Mouse (Mus musculus): ENCODE measurements around the gene Riok1.

Gene Riok1

GRCm38 (mm10) chr13:38036343-38037043, at the start of gene Riok1:
TSS of gene Riok1 (plus strand) at chr13:38036995.
- DNase-seq (ENCODE audit: low spot score) = no peak

- no peak for DNase-seq (ENCODE audit: low spot score)
Measured at GRCm38 (mm10) chr13:37989701-37990100, 47.1 kb upstream of the Riok1 start.

- DNase-seq (ENCODE audit: low spot score) = no peak
Measured at GRCm38 (mm10) chr13:37992638-37993371, 44.0 kb upstream of the Riok1 start.

DNA sequence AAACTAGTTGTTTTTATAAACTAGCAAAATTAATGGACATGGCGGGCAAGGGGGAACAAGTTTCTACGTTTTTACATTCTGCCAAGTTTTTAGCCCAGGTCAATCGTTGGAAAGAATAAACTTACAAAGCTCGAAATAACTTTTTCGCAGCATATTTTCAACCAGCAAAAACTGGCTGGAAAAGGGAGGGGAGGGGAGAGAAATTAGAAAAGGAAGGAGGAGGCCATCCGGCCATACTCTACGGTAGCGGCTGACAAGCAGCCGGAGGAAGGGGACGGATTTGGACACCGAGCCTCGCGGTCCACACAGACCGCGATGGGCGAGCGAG, 43.5 kb upstream of the Riok1 start:
- no peak for DNase-seq (ENCODE audit: low spot score)

GRCm38 (mm10) chr13:37993704-37994404, 42.9 kb upstream of the Riok1 start, which contains the start of gene Ssr1:
TSS of gene Ssr1 (minus strand) at chr13:37994217.
- DNase-seq (ENCODE audit: low spot score) = peak; percentile 75

DNA sequence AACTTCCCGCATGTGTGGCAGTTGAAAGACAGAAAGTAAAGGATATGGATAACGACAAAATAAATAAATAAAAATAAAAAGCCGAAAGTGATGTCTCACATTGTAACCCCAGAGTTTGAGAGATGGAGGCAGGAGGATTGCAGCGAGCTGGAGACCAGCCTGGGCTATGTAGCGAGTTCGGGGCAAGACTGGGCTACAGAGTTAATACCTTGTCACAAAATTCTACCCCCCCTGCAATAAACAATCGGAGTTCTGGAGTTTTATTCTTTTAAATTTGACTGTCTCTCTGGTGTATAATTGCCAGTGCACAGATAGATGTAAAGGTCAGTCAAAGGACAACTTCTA, 42.4 kb upstream of the Riok1 start:
- no peak for DNase-seq (ENCODE audit: low spot score)

- DNase-seq (ENCODE audit: low spot score) = no peak
Measured at GRCm38 (mm10) chr13:37999713-38000112, 37.1 kb upstream of the Riok1 start.

- no peak for DNase-seq (ENCODE audit: low spot score)
Measured at GRCm38 (mm10) chr13:38002461-38002860, 34.3 kb upstream of the Riok1 start.

DNA sequence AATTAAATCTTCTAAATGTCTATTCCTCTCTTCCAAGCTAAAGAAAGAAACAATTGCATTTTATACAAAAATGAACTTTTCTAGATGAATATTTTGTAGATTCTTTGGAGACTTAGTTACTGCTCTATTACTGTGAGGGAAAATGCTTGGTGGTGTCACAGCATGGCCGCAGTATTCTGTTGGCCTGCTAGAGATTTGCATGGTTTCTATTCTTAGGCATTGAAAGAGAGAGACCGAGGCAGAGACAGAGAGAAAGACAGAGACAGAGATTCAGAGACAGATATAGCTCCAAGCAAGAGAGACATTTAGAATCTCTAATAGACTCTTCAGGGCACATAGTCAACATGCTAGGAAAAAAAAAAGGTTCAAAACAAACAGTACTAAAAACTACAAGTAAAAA, 28.8 kb upstream of the Riok1 start:
- no peak for DNase-seq (ENCODE audit: low spot score)

GRCm38 (mm10) chr13:38009721-38010408, 26.9 kb upstream of the Riok1 start:
- no peak for DNase-seq (ENCODE audit: low spot score)

- DNase-seq (ENCODE audit: low spot score) = no peak
Measured at GRCm38 (mm10) chr13:38010444-38010910, 26.3 kb upstream of the Riok1 start.

GRCm38 (mm10) chr13:38012436-38012835, 24.4 kb upstream of the Riok1 start:
- no peak for DNase-seq (ENCODE audit: low spot score)

DNA sequence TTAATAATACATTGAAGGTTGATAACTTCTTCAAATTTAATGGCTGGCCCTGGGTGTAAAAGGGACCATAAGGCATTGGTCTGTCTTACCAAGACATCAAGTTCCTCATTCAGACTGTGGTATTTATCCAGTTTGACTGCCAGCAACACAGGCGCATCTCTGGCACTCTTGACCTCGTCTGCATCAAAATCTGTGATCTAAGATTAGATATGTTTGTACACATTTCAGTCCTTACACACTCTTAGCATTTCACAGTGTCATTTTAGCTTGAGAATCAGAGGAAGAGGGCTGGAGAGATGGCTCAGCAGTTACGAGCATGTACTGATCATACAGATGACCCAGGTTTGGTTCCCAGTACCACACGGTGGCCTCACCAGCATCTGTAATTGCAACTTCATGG, 21.2 kb upstream of the Riok1 start:
- no peak for DNase-seq (ENCODE audit: low spot score)

DNA sequence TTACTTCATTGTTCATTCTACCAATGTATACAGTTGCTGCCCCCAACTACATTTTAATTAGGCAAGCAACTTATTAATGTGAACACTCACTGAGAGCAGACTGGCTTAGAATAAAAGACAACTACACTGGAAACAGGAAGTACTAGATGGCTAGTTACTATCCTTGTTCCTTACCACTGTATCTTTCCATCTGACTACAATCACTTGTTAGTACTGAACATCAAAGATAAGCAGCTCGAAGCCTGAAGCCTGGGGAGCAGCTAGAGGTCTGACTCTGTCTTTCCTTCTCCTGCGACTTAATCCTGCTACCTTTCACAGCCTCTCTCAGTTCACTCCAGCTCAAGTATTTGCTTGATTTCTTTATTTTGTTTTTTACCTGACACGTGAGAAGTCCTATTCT, 18.0 kb upstream of the Riok1 start:
- no peak for DNase-seq (ENCODE audit: low spot score)

GRCm38 (mm10) chr13:38025874-38026273, 10.9 kb upstream of the Riok1 start:
- DNase-seq (ENCODE audit: low spot score) = no peak

DNA sequence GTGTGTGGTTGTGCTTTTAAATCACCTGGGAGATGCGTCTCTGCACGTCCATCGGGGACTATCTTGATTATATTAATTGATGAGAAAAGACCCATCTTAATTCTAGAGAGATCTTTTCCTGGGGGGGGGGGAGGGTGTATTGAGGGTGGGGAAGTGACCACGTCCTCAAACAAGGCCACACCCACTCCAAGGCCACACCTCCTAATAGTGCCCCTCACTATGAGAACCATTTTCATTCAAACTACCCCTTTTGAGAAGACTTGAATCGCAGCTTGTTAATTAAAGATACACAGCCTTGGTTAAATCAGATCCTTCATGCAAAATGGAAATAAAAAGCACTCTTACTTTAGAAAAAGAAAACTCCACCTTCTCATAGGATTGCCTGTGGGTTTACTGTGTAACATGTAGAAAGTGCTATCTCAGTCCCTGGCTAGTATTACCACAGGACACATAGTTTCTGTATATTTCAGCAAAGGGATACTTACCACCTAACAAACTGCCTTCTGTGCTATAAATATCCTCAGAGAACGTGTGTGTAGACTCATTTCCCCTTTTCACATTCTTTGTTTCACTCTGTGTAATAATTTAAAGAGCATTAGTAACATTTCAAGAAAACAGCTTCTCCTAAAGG, 9.1 kb upstream of the Riok1 start:
- no peak for DNase-seq (ENCODE audit: low spot score)

DNA sequence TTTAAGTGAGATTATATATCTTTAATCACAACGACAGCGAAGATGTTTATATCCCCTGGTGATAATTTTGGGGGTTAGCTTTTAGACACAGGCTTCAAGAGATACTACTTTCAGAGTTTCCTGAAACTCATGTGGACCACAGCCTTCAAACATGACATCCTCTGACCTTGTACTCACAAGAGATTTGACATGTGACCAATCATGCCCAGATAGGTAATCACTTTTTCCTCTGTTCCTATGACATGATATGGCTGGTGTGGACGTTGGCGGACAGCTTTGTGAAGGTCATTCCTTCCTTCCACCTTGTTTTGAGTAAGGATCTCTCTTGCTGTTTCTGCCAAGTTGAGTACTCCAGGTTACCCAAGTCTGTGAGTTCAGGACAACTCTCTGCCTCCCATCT, 8.4 kb upstream of the Riok1 start:
- no peak for DNase-seq (ENCODE audit: low spot score)

- DNase-seq (ENCODE audit: low spot score) = peak; percentile 91
Measured at GRCm38 (mm10) chr13:38037044-38037687, 371 bp downstream of the Riok1 start, which contains the start of gene Cage1. TSS of gene Cage1 (minus strand) at chr13:38037069.

DNA sequence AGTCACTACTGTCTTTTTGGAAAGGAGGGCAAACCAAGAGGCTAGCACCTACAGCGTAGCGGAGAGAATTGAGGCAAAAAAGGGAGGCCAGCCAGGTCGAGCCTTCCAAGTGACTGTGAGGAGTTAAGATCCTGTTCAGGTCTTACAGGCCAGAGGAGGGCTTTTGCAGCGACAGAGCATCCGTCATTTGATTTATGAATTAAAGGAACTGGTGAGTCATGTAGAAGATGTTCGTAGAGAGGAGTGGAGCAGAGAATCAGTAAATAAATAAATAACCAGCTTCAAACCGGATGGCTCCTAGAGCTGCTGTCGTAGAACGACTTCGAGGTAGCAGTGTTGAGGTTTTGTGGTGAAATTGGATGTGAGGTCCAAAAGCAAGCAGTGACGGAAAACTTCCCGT, 1.0 kb downstream of the Riok1 start:
- no peak for DNase-seq (ENCODE audit: low spot score)

GRCm38 (mm10) chr13:38049888-38050287, 13.1 kb downstream of the Riok1 start:
- no peak for DNase-seq (ENCODE audit: low spot score)

- DNase-seq (ENCODE audit: low spot score) = no peak
Measured at GRCm38 (mm10) chr13:38062678-38063077, 25.9 kb downstream of the Riok1 start.

All from layer of hippocampus, adult 9-10 months (tissue).